Mouse (Mus musculus): ENCODE results near the gene Arhgef10l. TPM values are rescaled to one million over a fixed set of nuclear protein-coding genes. Genes with fewer than 3 reads are reported as not detected.

Gene Arhgef10l
- polyA plus RNA-seq, 1 experiment, result 85.4 TPM

DNA sequence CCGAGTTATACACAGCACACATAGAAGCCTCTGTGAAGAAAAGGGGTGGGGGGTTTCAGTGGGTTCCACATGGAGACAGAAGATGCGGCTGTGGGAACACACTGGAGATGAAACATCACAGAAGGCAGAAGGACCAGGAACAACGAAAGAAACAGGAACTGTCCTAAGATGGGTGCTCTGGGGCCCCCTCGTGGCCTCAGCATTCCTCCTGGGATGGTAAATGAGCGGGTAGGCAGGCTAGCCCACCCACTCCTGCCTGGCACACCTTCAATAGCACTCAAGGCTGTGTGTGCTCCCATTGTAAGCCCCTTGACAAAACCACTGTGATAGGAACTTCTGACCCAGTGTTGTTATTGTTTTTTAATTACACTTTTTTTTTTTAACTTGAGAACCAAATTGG, 174.3 kb downstream of the Arhgef10l start:
- no peak overlapping the region for H3K4me3 ChIP-seq (ENCODE audit: insufficient read depth, low read length)
- H3K4me1 ChIP-seq (ENCODE audit: control insufficient read depth, insufficient read depth, low read length), result no peaks in the 10 kb centered on the region
- no peak overlapping the region for H3K27ac ChIP-seq (ENCODE audit: insufficient read depth, low read depth, low read length)
- no peak for TF ChIP-seq POLR2A (IDR thresholded peaks at IDR 0.05; ENCODE audit: borderline replicate concordance, low read depth, low read length)
- TF ChIP-seq CTCF (IDR thresholded peaks at IDR 0.05; ENCODE audit: low read depth, low read length), result peak; percentile 36; the same call in 1 of the 2 replicates

- TF ChIP-seq POLR2A (IDR thresholded peaks at IDR 0.05; ENCODE audit: borderline replicate concordance, low read depth, low read length) (no peak), CTCF (IDR thresholded peaks at IDR 0.05; ENCODE audit: low read depth, low read length) (no peak)
Observed at GRCm38 (mm10) chr4:140485442-140485841, 180.4 kb downstream of the Arhgef10l start.

DNA sequence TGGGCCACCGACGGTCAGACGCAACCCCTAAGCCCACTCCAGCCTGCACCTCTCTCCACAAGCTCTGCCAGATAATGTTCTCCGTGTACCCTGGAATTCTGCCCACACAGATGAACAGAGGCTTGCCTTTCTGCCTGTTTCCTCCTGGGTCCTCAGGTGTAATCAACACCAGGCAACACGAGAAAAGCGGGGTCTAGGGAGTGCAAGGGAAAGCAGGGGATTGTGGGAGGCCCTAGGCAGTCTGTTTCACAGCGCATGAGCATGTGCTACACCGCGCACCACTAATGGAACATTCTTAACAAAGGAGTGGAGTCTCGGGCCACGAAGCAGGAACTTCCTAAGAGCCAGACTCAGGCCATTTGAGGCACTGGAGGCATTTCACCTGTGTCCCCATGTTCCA, 182.7 kb downstream of the Arhgef10l start:
- Histone ChIP-seq H3K4me3 (ENCODE audit: insufficient read depth, low read length) (no peak overlapping the region), H3K27ac (ENCODE audit: insufficient read depth, low read depth, low read length) (no peak overlapping the region), H3K4me1 (ENCODE audit: control insufficient read depth, insufficient read depth, low read length) (no peaks in the 10 kb centered on the region)
- TF ChIP-seq CTCF (IDR thresholded peaks at IDR 0.05; ENCODE audit: low read depth, low read length) (no peak), POLR2A (IDR thresholded peaks at IDR 0.05; ENCODE audit: borderline replicate concordance, low read depth, low read length) (no peak)

More at GRCm38 (mm10) chr4:140485442-140485841, 180.4 kb downstream of the Arhgef10l start:
- no peak overlapping the region for H3K27ac ChIP-seq (ENCODE audit: insufficient read depth, low read depth, low read length)
- H3K4me3 ChIP-seq (ENCODE audit: insufficient read depth, low read length), result no peak overlapping the region
- no peaks in the 10 kb centered on the region for H3K4me1 ChIP-seq (ENCODE audit: control insufficient read depth, insufficient read depth, low read length)

DNA sequence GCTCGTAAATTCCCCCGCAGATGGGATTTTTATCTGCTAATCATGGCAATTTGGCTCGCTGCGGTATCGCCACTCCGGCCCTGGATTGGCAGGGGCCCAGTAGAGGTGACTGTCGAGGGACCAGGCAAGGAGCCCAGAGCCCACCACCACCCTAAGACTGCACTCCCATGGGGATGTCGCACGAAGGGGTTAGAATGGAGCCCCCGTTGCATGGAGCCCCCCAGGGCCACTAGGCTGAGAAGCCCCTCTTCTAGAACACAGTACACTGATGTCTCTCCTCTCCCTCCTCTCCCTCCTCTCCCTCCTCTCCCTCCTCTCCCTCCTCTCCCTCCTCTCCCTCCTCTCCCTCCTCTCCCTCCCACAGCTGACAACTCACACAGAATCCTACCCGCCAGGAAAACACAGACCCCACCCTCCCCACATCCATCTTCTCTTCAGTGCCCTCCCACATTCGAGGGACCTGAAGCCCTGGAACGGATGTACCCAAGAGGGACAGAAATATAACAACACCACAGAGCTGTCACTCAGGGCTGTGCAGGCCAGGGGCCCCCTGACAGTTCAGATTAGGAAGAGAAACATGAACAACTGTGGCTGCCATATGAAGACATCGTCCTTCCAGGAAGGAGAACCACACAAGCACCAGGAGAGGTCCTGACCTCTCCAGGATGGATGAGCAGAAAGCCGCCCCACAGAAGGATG, 185.3 kb downstream of the Arhgef10l start:
- Histone ChIP-seq H3K27ac (ENCODE audit: insufficient read depth, low read depth, low read length) (no peak overlapping the region), H3K4me3 (ENCODE audit: insufficient read depth, low read length) (no peak overlapping the region), H3K4me1 (ENCODE audit: control insufficient read depth, insufficient read depth, low read length) (no peaks in the 10 kb centered on the region)
- TF ChIP-seq POLR2A (IDR thresholded peaks at IDR 0.05; ENCODE audit: borderline replicate concordance, low read depth, low read length) (no peak), CTCF (IDR thresholded peaks at IDR 0.05; ENCODE audit: low read depth, low read length) (no peak)

GRCm38 (mm10) chr4:140475194-140475593, 190.6 kb downstream of the Arhgef10l start:
- Histone ChIP-seq H3K27ac (ENCODE audit: insufficient read depth, low read depth, low read length) (no peak overlapping the region), H3K4me3 (ENCODE audit: insufficient read depth, low read length) (no peak overlapping the region), H3K4me1 (ENCODE audit: control insufficient read depth, insufficient read depth, low read length) (no peaks in the 10 kb centered on the region)
- TF ChIP-seq POLR2A (IDR thresholded peaks at IDR 0.05; ENCODE audit: borderline replicate concordance, low read depth, low read length), result no peak
- TF ChIP-seq CTCF (IDR thresholded peaks at IDR 0.05; ENCODE audit: low read depth, low read length), result no peak

DNA sequence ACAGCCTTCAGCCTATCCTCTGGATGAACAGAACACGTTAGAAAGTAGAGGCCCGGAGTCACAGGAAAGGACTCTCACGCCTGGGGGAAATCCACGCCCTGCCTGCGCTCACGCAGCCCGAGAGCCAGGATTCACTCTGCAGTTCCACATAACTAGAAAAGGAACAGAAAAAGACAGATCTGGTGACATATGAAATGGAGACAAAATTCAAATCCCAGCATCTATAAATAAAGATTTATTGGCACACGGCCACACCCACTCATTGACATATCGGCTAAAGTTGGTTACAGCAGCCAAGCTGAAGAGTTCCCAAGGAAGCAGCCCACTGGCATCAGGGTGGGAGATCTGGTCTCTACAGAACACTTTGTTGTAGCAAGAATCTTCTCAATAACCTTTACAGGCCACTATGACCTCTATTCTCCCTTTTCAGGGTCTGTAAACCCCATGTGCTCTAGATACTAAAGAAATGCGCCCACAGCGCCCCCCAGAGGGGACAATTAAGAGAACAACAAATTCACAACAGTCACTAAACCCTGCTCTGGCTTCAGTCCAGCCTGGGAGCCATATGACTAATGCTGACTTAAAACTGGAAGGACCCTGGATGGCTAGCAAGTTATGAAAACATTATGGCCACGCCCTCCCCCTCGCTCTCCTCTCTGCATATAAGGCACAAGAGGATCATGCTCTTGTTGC, 195.9 kb downstream of the Arhgef10l start:
- TF ChIP-seq POLR2A (IDR thresholded peaks at IDR 0.05; ENCODE audit: borderline replicate concordance, low read depth, low read length), result no peak
- no peak for TF ChIP-seq CTCF (IDR thresholded peaks at IDR 0.05; ENCODE audit: low read depth, low read length)
- Histone ChIP-seq H3K27ac (ENCODE audit: insufficient read depth, low read depth, low read length) (no peak overlapping the region), H3K4me3 (ENCODE audit: insufficient read depth, low read length) (no peak overlapping the region), H3K4me1 (ENCODE audit: control insufficient read depth, insufficient read depth, low read length) (no peaks in the 10 kb centered on the region)

DNA sequence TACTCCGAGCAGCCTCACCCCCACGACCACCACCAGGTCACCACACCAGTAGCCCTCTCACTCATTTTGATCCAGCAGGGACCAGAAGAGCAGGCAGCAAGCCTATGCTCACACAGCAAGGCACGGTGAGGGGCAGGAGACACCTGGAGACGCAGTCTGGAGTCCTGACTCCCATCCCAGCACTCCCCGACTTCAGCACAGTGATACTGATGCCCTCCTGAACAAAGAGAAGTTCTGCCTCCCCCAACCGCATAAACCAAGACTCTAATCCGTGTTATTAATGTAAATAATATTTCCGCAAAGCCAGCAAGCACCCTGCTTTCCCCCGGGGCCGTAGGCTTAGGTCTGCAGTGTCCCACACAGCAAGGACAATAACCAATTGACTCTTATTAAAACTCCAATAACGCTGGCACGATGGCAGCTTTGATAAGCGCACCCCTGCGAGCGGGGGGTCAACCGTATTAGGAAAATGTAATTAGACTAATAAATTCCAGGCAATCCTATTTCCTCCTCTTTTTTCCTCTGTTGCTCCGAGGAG, 198.5 kb downstream of the Arhgef10l start:
- no peak for TF ChIP-seq CTCF (IDR thresholded peaks at IDR 0.05; ENCODE audit: low read depth, low read length)
- TF ChIP-seq POLR2A (IDR thresholded peaks at IDR 0.05; ENCODE audit: borderline replicate concordance, low read depth, low read length), result no peak
- Histone ChIP-seq H3K4me1 (ENCODE audit: control insufficient read depth, insufficient read depth, low read length) (no peaks in the 10 kb centered on the region), H3K27ac (ENCODE audit: insufficient read depth, low read depth, low read length) (no peak overlapping the region)

More for the DNA sequence above, 198.5 kb downstream of the Arhgef10l start:
- H3K4me3 ChIP-seq (ENCODE audit: insufficient read depth, low read length), result no peak overlapping the region

Other genes starting within 250 kb of the Arhgef10l start
- 57.1 and 63.4 TPM in 2 replicates for gene Rcc2, start 34.5 kb upstream of the Arhgef10l start, polyA plus RNA-seq (2012; ENCODE audit: insufficient read depth, insufficient read length, missing spikeins)
- gene Padi6, start 76.6 kb upstream of the Arhgef10l start, polyA plus RNA-seq (2012; ENCODE audit: insufficient read depth, insufficient read length, missing spikeins), result not detected in 2 replicates
- gene Padi4, start 108.2 kb upstream of the Arhgef10l start, polyA plus RNA-seq (2012; ENCODE audit: insufficient read depth, insufficient read length, missing spikeins), result 6.3 and 8.1 TPM in 2 replicates
- 0.25 and 0.47 TPM in 2 replicates for gene Padi3, start 144.6 kb upstream of the Arhgef10l start, polyA plus RNA-seq (2012; ENCODE audit: insufficient read depth, insufficient read length, missing spikeins)
- gene Padi1, start 179.8 kb upstream of the Arhgef10l start, polyA plus RNA-seq (2012; ENCODE audit: insufficient read depth, insufficient read length, missing spikeins), result not detected in 2 replicates
- 11.0 and 12.2 TPM in 2 replicates for gene Padi2, start 240.3 kb upstream of the Arhgef10l start, polyA plus RNA-seq (2012; ENCODE audit: insufficient read depth, insufficient read length, missing spikeins)